Mouse (Mus musculus) adrenal gland, postnatal 25 days (tissue): ENCODE measurements around the gene Pbx2. TPM values are rescaled to one million over a fixed set of nuclear protein-coding genes. Genes with fewer than 3 reads are reported as not detected.

ENCODE experiments used
- DNase-seq: peaks from one replicate; pipeline ENCODE4 v3.0.0; 2021; ENCODE audit warnings: mixed read lengths
- total RNA-seq: library from RNA; stranded (reverse); gene quantifications from 2 replicates; pipeline ENCODE4 v1.2.3, GENCODE M21; 2021

Pbx2 gene
- total RNA-seq, 1 experiment from 2014 or later: 51.6 TPM

DNA sequence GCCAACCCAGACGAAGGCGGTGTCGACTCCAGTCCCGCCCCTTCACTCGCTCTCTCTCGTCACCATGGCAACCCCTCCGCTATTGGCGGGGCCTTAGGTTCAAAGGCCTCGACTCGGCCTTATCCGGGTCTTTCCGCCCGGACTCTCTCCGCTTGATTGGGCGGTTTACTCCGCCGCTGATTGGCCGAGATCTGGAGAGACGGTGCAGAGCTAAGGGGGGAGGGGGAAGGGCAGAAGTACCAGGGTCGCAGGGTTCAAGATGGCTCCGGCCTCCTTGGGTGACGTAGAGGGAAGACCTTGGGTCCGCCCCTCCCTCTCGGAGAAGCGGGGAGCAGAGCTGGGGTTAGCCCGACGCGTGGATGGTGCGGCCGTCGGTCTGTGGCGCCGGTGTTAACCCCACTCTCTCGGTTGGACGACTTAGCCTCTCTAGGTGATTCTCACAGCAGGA, 13.0 kb downstream of the Pbx2 start, which contains the start of gene Agpat1:
Agpat1 (plus strand) TSS at position 202 of the 448 bp plus-strand sequence.
- peak; percentile 98 for DNase-seq

DNA sequence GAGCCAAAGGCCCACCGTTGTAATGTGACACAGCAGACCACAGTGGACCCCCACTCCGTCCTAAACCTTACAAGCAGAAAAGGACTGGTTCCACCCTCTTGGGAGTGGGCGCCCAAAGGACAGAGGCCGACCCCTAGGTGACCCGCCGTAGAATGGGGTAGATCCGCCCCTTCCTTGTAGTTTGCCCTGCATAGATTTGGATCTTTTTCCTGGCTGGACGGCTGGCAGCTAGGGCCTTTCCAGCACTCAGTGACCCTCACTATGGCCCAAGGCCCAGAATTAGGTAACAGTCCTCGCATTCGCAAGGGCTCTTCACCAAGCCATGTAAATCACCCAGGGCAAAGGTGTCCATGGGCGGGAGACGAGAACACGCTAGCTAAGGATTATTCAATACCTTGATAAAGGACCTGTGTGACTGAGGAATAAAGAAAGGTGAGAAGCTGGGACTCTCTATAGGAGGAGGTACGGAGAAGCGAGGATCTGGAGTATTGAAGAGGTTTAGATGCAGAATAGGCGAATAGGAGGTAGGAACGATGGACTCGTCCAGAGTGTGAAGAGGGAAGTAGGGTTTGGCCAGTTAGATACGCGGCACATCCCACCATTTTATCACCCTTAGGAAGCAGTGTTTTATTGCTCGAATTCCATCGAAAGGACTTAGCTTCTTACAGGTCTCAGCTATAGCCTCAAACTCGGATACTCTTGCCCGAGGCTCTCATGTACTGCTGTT, 13.6 kb downstream of the Pbx2 start:
- peak; percentile 46 for DNase-seq

DNA sequence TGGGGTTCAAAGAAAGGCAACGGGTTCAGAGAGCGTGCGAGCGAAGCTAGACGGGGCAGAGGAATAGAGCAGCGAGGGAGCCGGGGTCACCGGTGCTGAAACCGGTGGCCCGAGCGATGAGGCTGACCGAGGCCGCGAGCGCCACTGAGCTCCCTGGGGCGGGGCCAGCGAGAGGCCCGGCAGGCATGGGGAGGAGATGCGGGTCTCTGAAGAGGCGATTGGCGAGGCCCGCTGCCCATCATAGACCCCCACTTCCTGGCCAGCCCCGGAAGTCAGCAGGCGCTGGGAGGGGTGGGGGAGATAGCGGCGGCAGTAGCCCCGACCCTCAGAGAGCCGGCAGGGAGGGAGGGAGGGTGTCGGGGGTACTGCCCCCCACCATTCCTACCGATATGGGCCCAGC, 14.5 kb downstream of the Pbx2 start:
- DNase-seq: peak; percentile 98

- DNase-seq: no peak
Measured at GRCm38 (mm10) chr17:34606186-34607039, 15.3 kb downstream of the Pbx2 start.

DNA sequence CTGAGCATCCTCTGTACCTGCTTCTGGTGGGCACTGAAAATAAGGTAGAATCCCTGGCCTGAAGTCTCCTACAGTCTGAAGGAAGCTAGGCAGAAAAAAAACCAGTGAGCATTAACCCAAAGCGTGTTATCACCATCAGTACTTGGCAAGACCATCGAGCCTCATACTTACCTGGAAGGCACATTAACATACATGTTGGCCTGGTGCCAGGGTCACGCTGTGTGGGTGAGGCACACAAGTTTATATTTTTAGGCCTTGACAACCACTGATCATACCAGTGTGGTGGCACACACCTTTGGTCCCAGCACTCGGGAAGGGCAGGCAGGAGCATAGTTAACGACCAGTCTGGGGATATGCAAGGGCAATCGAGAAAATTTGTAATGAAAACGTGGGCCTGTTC, 16.9 kb downstream of the Pbx2 start:
- DNase-seq: no peak

- DNase-seq: no peak
Measured at GRCm38 (mm10) chr17:34611050-34611449, 20.0 kb downstream of the Pbx2 start.

DNA sequence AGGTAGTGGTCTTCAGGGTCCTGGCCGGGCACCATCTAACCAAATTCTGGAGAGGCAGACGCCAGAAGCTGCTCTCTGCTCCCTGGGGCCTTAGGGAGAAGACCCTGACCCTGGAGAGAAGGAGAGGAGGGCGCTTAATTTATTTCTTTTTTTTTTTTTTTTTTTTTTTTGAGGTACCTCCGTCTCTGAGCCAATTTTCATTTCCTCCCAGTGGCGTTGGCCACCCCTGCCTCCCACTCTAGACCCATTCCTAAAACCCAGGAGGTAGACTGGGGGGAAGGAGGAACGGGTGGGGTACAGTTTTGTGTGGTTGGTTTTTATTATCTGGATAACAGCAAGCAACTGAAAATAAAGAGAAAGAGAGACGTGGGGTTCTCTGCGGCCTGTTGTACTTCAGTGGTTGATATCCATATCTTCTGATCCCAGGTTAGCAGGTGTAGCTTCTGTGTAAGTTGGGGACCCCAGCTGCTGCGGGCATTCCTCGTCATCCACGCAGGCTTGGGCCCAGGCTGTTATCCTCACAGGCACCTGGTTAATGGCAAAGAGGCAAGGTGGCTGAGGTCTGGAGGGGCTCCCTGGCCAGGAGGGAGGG, 22.1 kb downstream of the Pbx2 start:
- DNase-seq: no peak

DNA sequence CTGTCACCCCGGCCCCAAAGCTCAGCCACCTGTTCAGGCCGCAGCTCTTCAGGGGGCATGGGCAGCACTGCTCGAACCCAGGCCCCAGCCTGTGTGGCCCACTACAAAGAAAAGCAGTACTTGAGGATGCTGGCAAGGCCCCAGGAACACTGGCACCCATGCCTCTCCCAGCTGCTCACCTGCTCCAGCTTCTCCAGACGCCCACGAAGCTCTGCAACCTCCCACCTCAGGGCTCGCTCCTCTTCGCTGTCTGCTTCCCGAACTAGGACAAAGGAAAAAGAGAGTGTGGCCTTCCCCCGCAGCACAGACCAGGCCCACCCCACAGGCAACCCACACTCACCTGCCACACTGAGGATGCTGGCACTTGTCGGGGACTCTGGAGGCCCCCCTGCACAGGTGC, 22.8 kb downstream of the Pbx2 start:
- DNase-seq: no peak

DNA sequence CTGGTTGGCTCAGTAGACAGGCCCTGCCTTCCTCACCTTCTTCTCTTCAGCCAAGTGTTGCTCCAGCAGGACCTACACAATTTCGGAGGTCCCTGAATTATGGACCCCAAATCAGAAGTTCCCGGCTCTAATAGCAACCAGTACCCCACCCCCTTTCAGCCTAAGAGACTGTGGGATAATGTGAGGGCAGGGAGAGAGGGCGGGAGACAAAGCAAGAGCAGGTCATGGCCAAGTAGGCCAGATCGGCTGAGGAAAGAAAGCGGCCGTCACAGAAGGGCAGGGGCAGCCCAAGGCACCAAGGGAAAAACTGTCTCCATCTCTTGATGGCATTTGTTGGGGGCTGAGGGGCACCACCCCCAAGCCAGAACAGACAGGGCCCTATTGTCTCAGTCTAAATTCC, 24.8 kb downstream of the Pbx2 start, which contains the start of gene Egfl8:
Egfl8 (minus strand) TSS at position 101 of the 400 bp plus-strand sequence.
- DNase-seq: no peak

- peak; percentile 73 for DNase-seq
Measured at GRCm38 (mm10) chr17:34618999-34619398, 27.9 kb downstream of the Pbx2 start.

DNA sequence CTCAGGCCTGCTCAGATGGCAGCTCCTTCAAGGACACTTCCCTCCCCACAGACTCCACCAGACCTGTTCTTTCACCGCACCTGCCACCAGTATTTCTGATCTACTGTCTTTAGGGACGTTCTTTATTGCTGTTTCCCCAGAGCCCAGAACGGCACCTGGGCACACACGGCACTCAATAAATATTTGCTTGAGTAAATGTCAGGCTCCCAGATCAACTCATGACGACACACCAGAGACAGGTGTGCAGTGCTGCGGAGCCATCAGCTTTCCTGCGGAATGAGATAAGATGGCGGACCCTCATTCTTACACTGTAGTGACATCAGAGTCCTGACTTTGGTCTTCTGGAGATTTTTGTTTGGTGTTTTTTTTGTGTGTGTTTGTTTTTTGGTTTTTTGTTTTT, 29.9 kb downstream of the Pbx2 start:
- DNase-seq: no peak

GRCm38 (mm10) chr17:34623161-34623560, 32.1 kb downstream of the Pbx2 start:
- DNase-seq: no peak

- DNase-seq: no peak
Measured at GRCm38 (mm10) chr17:34624981-34625380, 33.9 kb downstream of the Pbx2 start.

DNA sequence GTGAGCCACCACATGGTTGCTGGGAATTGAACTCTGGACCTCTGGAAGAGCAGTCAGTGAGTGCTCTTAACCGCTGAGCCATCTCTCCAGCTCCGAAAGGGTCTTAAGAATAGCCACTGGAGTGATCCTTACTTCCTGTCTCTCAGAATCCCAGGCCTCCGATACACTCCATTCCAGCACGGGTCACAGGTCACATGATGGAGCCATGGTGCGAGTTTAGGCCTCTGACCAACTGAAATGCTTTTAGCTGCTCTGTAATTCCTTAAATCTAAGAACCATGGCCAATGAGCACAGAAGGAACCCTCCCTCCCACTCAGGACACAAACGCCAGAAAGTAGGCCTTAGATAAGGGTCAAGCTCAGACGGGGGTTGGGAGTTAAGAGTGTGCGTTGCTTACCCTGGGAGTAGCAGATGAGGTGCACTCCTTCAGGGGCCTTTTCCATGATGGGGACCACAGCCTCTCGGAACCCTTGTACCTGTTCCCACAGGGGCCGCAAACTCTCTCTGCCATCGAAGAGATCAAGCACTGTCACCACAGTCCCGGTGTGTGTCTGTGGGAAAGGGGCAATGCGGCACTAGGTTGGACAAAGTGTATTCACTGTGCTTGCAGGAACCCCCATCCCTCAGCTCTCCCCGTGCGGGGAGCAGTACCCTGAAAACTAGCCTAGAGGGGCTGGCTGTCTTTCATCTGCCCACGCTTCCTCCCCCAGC, 35.2 kb downstream of the Pbx2 start:
- no peak for DNase-seq

DNA sequence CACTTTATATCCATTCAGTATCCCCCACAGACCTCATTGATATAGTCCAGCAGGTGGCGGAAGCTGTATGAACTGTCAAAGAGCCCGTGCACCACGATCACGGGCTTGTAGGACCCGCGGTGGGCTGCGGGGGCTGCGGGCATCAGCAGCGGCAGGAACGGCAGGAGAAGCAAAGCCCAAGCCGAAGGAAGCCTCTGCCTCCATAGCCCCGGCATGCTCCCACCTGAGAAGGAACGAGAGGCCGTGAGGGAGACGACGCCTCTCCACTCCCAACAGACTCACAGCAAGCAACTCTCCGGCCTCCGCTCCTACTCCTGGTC, 35.7 kb downstream of the Pbx2 start:
- DNase-seq: no peak

DNA sequence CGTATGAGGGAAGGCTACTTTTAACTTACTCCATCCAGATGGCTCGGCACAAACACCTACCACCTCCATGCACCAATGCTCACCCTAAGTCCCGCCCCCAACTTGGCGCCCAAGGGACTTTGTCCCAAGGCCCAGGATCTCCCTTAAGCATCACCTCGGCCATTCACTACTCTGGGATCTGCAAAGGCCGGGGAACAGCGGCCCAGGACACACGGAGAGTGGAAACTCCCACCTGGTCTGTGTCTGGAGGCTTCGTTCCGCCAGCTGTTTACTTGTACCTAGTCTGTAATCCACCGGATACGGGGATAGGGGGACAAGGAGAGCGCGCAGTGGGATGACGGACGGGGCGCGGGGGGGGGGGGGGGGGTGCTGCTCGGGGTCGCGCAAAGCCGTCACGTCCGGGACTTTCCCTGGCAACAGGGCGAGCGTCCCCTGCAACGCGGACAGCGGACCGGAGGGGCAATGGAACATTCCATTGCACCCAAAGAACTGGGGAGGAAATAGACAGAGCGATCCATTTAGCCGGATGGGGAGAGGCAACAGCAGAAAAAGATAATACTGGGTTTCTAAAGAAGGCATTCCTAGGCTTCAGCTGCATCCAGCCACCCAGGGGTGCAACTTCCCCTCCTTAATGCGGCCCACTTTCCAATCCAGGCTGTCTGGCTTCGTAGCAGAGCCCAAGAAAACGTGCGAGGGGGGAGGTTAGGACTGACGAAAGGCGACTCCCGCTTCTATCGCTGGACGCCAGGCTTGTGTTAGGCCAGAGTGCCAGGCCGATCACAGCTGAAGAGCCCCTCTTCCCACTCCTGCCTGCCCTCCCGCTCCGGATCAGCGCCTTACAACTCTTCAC, 36.3 kb downstream of the Pbx2 start:
- peak; percentile 87 for DNase-seq

GRCm38 (mm10) chr17:34627943-34628643, 37.0 kb downstream of the Pbx2 start, which contains the start of gene Ppt2:
Ppt2 (minus strand) TSS chr17:34628510.
- peak; percentile 70 for DNase-seq

DNA sequence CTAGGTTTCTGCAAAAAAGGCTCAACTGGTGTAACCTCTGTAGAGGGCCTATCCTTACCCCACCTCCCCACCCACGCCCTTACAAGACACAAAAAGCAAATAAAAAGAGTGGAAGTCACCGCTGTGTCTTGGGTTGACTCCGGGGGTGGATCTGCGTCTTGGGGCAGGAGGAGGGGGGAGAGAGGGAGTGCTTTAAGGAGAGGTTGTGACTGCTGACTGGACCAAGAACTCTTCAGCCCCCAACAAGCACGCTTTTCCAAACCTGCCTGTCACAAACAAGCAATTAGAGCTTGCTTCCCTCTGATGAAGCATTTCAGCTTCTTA, 37.5 kb downstream of the Pbx2 start:
- DNase-seq: no peak

DNA sequence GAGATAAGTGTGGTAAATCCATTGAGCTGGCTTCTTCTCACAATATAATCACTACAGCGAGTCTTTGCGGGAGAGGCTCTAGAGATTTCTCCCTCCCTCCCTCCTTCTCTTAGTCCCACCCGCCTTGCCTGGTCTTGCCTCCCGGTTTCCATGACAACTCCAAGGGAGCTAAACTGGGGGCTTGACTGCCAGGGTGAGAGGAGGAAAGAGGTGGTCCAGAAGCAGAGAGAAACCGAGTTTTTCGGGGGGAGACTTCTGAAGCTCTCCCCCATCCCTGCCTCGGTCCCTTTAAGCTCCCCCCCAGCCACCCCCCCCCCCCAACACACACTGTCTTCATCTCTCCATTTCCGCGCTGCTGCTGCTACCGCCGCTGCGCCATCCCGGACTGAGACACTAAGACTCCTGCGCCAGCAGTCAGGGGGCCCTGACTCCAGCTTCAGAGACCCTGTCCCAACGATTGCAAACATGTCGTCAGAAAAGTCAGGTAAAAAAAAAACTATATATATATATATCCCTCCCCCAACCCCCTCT, 38.2 kb downstream of the Pbx2 start, which contains the start of gene Prrt1:
Prrt1 (plus strand) TSS at position 313 of the 531 bp plus-strand sequence.
- DNase-seq: no peak

- DNase-seq: no peak
Measured at GRCm38 (mm10) chr17:34629796-34630603, 38.9 kb downstream of the Pbx2 start.
